Mouse (Mus musculus) mesoderm, embryonic 11.5 days (tissue): ENCODE data around the gene Ppp1r14a.
A peak's percentile ranks its signal among the peaks of the same experiment; 100 is the strongest.

Experiments used
- DNase-seq: peaks from one replicate; pipeline ENCODE4 v3.0.0-alpha.2; 2012; ENCODE audit warnings: low read depth, low spot score

Ppp1r14a gene

DNA sequence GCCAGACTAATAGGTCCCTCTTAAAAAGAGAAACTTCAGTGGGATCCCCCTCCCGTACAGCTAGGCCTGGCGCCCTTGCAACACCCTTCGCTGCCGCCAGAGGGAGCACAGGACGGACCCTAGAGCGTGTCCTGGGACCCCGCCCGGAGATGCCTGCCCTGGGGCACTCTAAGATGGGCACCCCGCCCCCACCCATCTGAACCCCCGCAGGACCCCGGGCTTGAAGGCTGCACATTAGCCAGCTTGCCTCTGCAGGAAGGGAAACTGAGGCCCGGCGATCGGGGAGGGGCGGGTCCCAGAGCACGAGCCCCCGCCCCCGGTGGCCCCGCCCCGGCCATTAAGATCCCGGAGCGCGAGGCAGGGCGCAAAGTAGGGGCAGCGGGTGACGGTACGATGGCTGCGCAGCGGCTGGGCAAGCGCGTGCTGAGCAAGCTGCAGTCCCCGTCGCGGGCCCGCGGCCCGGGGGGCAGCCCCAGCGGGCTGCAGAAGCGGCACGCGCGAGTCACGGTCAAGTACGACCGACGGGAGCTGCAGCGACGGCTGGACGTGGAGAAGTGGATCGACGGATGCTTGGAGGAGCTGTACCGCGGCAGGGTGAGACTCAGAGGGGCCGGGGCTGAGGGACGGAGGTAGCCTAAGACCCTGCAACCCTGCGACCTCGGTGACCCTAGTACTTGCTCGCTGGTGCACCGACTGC lies at the start of gene Ppp1r14a:
Gene Ppp1r14a (plus strand): TSS at position 367 of the 697 bp plus-strand sequence.
- peak; percentile 82 for DNase-seq

DNA sequence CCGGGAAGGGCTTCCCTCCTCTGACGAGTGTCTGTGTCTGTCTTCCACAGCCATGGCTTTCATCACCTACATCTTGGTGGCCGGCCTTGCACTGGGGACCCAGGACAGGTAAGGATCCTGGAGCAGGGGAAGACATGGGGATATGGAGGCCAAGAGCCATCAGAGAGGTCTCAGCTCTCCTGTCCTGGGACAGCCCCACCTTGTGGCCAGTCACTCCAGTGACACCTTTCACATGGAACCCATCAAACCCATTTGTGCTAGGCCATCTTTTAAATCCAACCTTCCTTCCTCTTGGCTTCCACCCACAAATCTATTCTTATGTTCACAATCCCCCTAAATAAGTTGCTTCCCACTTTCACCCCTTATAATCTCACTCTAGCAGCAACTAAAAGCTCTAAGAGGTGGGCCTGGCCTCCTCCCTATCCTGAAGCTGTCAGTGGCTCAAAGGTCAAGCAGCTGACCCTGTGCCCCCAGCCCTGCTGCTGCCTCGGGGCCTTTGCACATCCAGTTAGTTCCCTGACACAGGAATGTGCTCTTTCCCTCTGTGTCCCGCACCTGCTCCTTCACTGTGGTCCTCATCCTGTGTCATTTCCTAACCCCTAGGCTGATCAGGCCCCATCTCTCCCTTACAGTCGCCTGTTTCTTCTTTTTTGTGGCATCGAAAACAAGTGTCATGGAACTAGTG lies 44.2 kb upstream of the Ppp1r14a start:
- no peak for DNase-seq

DNA sequence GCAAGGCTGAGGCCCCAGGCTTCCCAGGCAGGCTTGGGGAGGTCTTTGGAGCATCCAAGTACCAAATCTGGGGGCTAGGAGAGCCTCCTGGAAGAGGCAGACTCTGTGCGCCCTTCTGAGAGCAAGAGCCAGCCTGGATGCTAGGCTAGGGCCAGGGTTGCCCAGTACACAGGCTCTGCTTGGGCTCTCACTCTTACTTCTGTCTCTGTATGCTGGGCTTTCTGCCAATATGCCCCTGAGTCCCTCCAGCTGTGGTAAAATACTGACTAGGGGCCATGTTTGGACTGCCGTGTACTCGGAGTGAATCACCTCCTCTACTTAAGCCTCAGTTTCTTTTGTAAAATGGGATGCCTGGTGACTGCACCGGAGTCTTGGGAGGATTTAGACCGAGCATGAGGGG lies 43.1 kb upstream of the Ppp1r14a start:
- DNase-seq = no peak

DNA sequence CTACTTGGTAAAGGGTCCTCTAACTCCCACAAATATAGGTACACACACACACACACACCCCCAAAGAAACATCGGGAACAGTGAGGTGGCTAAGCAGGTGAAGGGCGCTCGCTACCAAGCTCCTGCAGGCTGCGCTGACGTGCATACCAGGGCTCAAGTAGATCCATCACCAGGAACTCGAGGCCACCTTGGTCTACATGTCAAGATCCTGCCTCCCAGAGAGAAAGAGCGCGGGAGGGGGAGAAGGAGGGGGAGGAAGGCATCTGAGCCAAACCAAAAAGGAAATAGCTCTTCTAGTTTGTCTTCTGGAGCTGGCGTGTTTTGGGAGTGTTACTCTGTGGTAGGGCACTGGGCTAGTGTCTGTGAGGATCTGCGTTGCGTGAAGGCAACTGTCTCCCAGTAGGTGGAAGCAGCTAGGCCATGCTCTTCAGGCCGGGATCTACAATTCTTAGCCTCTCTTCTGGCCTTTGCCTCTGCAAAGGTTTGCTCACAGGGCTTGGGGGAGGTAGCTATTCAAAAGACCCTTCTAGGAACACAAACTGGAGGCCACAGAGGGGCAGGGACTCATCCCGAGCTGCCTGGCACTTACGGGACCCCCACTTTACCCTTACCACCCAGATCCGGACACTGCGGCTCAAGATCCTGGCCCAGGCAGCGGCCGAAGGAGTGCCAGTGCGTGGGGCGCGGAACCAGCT lies 42.3 kb upstream of the Ppp1r14a start:
- DNase-seq = no peak

DNA sequence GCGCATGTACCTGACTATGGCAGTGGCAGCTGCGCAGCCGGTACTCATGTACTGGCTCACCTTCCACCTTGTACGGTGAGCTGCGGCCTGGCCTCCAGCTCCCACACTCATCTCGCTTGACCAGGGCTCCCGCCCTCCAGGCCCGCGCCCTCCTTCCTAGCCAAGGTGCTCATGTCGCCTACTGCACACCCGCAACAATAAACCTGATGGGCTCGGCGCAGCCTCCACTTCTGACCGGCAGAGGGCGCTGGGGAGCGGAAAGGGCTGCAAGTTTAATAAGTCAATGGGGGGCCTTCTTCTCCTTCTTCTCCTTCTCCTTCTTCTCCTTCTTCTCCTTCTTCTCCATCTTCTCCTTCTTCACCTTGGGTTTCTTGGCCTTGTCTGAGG lies 41.8 kb upstream of the Ppp1r14a start:
- peak; percentile 74 for DNase-seq

DNA sequence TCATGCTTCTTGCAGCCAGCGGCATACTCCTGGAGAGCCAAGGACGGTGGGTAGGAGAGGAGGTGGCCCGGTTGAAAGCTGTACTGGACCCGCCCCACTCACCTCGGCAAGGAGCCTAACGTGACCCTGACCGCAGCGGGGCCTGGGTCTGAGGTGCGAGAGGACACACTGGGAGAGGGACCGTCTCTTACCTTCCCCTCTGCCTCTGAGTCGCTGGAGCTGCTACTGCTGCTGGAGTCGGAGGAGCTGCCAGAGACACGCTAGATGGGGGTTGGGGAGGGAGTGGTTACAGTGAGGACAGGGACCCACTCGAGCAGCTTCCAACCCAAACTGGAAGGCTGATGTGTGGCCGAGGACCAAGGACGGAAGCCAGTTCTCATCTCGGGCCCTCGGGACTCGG lies 41.4 kb upstream of the Ppp1r14a start:
- no peak for DNase-seq

DNA sequence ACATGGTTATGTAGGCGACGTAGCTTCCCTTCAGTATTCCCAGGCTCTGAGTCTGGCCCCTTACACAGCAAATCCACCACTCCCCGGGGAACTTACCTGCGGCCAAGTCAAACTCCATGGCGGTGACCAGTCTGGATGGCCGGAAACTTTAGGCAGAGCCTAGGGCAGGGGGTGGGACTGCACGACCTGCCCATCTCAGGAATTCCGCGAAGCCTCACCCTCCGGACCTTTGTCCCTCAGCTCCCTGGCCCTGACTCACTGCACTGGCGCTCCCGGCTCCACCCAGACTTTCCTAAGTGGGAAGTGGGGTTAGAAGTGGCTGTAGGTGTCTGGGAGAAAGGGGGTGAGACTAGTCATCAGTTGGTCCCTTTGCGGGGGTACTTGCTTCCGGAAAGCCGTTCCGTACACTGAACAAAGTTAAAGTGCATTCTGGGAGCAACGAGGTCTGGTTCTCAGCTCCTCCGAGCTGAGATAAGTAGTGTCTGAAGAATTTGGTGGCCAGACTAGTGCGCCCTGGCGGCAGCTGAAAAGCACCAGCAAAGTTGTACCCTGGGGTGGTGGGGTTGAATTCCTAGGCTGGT lies 40.8 kb upstream of the Ppp1r14a start, which contains the start of gene 2200002D01Rik:
Gene 2200002D01Rik (minus strand): TSS at position 206 of the 581 bp plus-strand sequence.
- no peak for DNase-seq

DNA sequence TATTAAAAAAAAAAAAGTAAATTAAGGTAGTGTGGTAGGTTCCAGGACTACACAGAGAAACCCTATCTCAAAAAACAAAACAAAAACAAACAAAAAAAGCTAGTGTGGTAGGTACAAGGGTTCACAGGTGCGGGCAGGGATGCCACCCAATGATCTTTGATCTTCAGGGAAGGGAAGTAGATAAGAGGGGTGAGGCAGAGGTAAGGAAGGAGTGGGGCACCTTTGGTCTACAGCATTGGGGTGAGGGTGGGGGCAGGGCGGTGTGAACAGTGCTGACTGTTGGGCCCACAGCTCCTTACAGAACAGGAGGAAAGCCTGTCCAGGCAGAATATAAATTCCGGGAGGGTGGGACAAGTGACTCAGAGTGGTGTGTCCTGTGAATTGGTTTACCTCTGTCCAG lies 37.9 kb upstream of the Ppp1r14a start:
- no peak for DNase-seq

DNA sequence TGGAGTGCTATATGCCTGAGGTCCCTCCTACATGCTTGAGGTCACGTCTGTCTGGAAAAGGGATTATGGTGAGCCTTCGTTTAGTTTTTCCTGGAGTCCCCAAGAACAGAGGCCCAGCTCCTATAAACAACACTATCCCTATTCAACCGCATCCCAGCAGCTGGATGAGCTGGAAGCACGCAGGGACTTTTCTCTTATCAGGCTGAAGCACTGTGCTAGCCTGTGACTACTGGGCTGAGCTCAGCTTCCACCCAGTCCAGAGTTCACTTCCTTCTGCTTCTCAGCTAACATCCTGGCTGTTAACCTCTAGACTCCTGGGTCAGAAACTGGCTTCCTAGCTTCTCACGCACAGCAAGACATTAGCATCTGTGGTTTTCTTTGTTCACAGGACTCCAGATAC lies 35.3 kb upstream of the Ppp1r14a start:
- no peak for DNase-seq

DNA sequence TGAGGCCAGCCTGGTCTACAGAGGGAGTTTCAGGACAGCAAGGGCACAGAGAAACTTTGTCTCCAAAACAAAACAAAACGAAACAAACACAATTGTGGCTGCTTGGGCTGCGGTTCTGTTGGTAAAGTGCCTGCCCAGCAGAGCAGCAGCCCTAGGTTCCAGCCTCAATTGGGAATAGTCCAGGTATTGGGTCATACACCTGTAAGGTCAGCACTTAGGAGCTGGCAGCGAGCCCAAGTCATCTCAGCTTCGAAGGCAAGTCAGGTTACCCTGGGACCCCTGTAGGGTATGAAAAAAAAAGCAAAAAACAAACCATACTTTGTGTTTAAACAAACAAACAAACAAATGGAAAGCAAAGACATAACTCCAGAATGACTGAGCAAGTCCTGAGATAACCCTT lies 33.2 kb upstream of the Ppp1r14a start:
- no peak for DNase-seq

DNA sequence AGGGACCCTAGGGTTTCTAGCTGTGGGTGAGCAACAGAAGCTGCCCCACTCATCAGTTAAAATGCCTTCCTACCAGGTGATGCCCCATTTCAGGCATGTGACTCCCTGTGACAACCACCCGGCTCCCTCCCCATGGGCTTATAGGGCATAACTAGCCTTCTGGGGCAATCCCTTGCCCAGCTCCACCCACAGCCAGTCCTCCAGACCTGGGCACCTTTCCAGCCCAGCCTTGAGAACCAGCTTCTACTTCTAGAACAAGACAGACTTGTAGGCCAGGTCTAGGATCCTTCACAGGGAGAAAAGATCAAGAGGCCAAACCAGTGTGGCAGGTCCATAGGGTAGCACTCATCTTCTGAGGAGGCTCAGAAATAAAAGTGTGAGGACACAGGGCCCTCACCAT lies 31.7 kb upstream of the Ppp1r14a start:
- DNase-seq = no peak

DNA sequence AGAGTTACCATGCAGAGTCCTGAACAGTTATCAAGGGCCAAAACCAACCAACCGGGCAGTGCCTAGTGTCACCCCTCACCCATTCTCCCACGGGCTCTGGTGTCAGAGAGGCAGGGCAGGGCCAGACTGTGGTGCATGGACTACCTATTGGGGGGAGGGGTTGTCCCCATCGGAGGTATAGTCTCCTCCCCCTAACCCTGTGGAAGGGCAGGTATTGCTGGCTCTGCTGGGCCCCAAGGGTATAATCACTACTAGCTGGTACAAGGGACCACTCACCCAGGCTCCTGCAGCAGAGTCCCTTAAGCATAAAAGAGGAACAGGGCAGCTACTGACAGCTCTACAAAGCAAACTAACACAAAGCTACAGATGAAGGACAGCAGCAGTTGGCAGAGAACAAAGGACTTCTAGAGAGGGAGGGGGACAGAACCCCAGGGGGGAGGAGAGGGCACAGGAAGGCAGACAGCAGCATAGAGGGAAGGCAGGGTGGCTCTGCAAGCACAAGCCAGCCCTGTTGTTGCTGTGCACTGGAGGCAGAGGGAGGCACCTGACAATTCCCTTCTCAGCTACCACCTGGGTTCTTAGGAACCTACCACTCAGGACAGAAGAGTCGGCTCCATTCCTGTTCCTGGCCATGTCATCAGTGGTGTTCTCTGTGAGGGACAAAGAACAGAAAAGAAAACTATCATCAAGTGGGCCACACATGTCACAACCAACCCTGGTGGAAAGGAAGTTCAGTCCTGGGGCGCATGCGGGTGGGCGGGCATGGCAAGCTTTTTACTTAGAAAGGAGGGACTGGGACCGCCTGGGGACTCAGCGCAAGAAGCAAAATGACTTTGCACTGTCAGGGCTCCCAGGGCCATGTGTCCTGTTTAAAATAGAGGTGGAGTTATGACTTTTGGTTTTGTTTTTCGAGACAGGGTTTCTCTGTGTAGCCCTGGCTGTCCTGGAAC lies 29.1 kb upstream of the Ppp1r14a start:
- no peak for DNase-seq

DNA sequence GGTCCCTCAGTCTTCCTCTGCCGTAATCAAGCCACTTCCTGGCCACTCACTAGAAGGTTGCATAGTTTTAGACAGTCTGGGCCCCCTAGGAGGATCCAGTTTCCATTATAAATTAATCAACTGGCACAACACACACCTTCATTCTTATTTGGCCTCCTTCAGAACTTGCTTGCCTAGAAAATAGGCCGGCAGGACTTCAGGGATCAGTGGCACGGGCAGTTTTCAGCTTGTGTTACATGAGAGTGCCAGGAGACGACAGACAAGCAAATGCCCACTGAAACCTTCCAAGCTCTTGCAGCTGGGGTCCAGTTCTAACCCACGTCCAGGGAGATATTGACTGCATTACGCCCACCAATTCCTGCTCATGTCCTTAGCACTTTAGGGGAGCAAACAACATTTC lies 27.0 kb upstream of the Ppp1r14a start:
- no peak for DNase-seq

DNA sequence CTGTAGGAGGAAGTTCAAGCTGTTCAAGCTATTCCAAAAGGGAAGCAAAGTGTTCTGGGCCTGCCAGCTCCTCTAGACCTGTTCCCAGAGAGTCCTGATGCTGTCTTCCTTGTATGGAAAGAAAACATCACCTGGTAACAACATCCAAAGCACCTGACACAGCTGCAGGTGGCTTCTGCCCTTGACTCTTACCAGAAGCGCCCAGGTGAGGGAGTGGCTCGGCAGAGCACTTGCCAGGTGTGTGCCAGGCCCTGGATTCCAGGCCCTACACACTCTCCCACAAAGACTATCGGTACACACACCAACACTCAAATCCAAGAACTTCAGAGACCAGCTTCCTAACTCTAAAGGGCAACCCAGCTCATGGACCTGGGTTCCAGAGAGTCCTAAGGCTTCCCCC lies 25.3 kb upstream of the Ppp1r14a start:
- DNase-seq = no peak

DNA sequence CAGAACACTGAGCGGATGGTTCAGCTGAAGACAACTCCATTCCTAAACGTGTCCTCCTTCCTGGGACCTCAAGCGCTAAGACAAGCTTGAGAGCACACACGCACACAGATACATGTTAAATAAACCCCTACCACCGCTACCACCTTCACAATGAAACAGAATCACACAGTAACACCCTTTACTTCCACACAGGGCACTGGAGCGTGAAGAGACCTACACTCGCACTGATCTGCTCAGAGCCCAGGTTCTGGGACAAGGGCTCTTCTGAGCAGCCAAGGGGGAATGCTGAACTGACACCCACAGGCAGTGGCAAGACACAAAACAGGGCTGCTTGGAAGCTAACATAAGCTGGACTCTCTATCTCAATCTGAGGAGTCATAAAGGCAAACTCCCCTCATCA lies 23.5 kb upstream of the Ppp1r14a start:
- no peak for DNase-seq

DNA sequence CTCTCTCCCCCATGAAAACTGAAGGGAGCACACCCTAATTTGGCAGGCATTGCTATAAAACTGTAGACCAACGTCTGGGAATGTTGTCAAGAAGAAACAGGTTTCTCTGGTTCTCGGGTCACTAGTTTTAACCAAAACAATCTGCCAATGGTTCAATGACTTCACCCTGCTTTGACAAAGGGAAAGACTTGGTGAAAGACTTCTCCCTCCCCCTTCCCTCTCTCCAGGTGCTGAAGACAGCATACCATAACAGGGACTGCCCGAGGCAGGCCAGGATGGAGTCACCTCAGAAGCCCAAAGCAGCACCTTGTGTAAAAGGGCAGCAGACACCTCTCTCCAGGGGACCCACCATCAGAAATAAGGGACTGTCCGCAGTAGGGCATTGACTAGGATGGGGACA lies 22.2 kb upstream of the Ppp1r14a start:
- DNase-seq = no peak

DNA sequence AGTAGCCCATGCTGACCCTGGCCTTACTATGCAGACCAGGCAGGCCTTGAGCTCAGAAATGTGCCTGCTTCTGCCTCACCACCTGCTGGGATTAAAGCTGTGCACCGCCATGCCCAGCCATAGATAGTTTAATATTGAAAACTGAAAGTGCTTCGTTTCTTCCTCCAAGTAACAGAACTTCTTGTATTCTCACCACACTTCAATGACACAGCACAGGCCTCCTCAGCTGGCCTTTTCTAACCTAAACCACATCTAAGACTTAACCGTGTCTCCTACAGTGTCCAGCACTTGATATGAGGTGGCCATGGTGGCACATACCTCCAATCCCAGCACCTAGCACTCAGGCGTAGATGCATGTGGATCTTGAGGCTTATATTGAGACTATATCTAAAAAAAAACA lies 18.7 kb upstream of the Ppp1r14a start:
- DNase-seq = no peak

DNA sequence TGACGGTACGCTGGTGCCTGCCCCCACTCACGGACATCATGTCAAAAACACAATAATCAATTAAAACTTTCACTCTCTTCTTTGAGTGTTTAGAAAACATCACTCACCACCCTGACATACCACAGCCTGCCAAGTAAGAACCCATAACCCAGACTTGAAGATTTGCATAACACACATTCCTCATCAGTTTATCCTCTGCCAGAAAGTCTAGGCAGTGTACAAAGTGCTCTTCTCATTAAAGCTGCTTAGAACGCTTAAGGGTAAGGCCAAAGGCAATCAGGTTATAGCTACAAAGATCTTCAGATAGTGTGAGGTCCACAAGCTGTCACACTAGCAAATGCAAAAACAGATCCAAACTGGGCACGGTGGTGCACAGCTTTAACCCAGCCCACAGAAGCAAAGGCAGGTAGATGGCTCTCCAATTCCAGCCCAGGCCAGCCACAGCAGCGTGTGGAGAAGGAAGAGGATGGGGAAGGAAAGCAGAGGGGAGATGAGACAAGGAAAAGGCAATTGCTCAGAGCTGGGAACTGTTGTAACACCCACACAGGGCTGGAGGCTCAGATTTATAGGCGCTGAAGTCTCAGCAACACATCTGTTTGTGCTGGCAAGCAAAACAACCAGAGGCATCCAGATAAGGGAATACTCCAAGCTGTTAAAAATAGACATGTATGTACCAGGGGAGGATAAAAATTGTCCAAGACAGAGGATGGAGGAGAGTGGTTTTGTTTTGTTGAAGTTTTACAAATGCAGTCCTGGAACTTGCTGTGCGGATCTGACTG lies 17.2 kb upstream of the Ppp1r14a start:
- no peak for DNase-seq

DNA sequence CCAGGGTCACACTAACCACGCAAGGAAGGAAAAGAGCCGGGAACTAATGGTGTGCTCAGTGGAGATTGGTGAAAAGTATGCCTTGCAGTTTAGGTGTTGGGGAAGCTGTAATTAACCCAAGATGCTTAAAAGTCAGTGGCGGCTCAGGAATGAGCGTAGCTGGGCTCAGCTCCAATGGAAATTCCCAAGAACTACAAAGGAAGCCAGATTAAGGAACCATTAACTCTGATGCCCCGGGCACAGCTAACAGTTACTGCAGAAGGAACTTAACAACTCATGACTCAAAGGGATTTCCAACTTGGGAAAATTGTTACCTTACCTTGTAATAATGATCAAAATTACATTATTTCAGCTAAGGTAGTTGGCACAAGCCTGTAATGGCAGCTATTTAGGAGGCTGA lies 12.4 kb upstream of the Ppp1r14a start:
- no peak for DNase-seq

DNA sequence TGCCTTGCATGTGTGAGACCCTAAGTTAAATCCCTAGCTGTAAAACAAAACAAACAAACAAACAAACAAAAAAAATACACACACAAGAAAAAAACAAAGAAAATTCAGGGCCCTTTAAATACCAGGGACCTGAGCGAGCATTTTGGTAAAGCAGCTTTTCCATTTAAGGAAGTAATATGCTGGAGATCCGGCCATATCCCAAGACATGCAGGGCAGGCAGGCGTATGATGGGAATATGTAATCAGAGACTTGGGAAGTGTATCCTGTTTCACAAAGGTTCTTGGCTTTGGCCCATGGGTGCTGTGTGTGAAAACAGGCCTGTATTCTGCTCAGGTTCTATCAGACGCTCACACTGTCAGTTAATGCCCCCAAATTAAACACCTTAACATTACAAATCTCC lies 11.6 kb upstream of the Ppp1r14a start:
- DNase-seq = no peak

DNA sequence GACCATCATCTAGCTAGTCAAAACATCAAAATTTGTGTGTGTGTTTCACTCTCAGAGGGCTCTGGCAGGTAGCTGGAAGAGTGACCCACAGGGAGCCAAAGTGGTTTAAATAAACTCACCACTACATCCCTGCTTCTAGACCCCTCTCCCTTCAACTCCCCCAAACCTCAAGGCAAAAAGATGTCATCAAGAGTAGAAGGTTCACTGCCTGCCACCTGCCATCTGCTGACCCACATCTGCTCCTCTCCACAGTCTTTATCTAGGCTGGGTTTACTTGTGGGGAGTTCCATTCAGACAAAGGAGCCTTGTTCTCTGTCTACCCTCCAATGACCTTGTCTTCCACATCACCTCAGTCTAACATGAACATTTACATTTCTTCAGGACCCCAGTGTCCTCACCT lies 9.8 kb upstream of the Ppp1r14a start:
- DNase-seq = no peak
